Mouse (Mus musculus) heart, embryonic 12.5 days (tissue): Measurements from ENCODE around the gene Rcc1l. TPM values are rescaled to one million over a fixed set of nuclear protein-coding genes. Genes with fewer than 3 reads are reported as not detected.

Source experiments
- ATAC-seq: fragments of 200-750 bp; cut with Nextera tagmentation; 2 replicates; pipeline ENCODE4 v1.8.0; 2017; ENCODE audit warnings: moderate TSS enrichment, moderate library complexity; ENCODE audit not compliant: insufficient number of reproducible peaks, low FRiP score
- H3K27ac ChIP-seq: fragments of 300-500 bp; sonication (generic); 2 replicates; pipeline ENCODE4 v1.5.1; 2016; ENCODE audit warnings: mild to moderate bottlenecking, moderate library complexity; ENCODE audit not compliant: poor library complexity, severe bottlenecking
- H3K27me3 ChIP-seq: fragments of 300-500 bp; sonication (generic); replicated peaks from 2 replicates; pipeline ENCODE4 v1.6.1; 2016; ENCODE audit warnings: mild to moderate bottlenecking, moderate library complexity
- H3K36me3 ChIP-seq: fragments of 300-500 bp; sonication (generic); 2 replicates; pipeline ENCODE4 v1.6.1; 2016; ENCODE audit warnings: mild to moderate bottlenecking, moderate library complexity
- H3K4me1 ChIP-seq: fragments of 300-500 bp; sonication (generic); replicated peaks from 2 replicates; pipeline ENCODE4 v1.6.1; 2016; ENCODE audit warnings: mild to moderate bottlenecking
- H3K4me2 ChIP-seq: fragments of 300-500 bp; sonication (generic); 2 replicates; pipeline ENCODE4 v1.6.1; 2016; ENCODE audit warnings: mild to moderate bottlenecking, moderate library complexity
- H3K4me3 ChIP-seq: fragments of 300-500 bp; sonication (generic); 2 replicates; pipeline ENCODE4 v1.5.1; 2016; ENCODE audit warnings: mild to moderate bottlenecking
- H3K9ac ChIP-seq: fragments of 300-500 bp; sonication (generic); 2 replicates; pipeline ENCODE4 v1.6.1; 2016; ENCODE audit warnings: mild to moderate bottlenecking, moderate library complexity
- H3K9me3 ChIP-seq: fragments of 300-500 bp; sonication (generic); replicated peaks from 2 replicates; pipeline ENCODE4 v1.6.1; 2016; ENCODE audit warnings: mild to moderate bottlenecking, moderate library complexity
- WGBS: fragments of 180-500 bp; shearing (Covaris S2); methylation state at CpG from one replicate; pipeline ENCODE4 v1.1.7; 2016; 5-methylcytosine and 5-hydroxymethylcytosine counted together
- polyA plus RNA-seq: library from polyadenylated mRNA; unstranded; fragments of >200 nt; fragmentation: Nextera tagmentation; extraction: Ambion mirVana; gene quantifications from 2 replicates; pipeline ENCODE4 v1.2.1, GENCODE M21; 2016

Gene Rcc1l
- 25.4 and 26.9 TPM in 2 replicates for polyA plus RNA-seq

DNA sequence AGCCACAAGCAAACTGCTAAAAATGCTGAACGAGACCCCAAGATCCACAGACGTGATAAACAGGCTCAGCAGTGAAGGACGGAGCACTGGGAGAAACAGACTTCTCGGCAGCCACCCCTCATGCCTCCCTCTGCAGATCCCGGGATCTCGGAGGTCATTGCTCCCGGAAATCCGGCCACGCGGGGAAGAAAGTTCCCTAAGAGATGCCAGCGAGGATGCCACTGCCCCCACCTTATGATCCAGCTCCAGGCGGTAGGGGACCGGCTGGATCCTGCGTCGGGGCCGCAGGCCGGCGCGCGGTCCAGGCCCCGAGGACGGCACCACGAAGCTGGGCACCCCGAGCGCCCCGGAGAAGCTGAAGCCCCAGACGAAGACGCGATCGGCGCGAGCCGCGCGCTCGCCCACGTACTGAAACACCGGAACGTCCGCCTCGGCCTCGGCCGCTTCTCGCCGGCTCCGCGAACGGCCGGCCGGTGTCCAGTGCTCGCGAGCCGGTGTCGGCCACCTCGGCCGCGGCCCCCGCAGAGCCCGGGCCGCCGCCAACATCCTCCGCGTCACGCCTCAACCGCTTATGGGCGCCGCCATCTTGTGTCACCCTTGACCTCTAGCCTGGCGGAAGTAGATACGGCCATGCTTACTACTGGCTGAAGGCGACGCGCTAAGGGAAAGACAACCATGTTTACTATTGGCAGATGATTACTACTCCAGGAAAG is at the start of gene Rcc1l:
Rcc1l (minus strand) TSS at position 606 of the 713 bp plus-strand sequence.
- under 1% methylated on average over 72 of the region's 72 CpGs for WGBS
- Histone ChIP-seq H3K27ac (peak within 1 kb of the TSS; percentile 84), H3K27me3 (no peaks in the 10 kb centered on the region), H3K36me3 (peaks cover 16% of the 10 kb centered on the region), H3K4me2 (peak within 1 kb of the TSS; percentile 91), H3K9me3 (no peaks in the 10 kb centered on the region), H3K4me1 (peaks cover 9% of the 10 kb centered on the region), H3K4me3 (peak within 1 kb of the TSS; percentile 91), H3K9ac (peak within 1 kb of the TSS; percentile 82)
- ATAC-seq = peak; percentile 90

DNA sequence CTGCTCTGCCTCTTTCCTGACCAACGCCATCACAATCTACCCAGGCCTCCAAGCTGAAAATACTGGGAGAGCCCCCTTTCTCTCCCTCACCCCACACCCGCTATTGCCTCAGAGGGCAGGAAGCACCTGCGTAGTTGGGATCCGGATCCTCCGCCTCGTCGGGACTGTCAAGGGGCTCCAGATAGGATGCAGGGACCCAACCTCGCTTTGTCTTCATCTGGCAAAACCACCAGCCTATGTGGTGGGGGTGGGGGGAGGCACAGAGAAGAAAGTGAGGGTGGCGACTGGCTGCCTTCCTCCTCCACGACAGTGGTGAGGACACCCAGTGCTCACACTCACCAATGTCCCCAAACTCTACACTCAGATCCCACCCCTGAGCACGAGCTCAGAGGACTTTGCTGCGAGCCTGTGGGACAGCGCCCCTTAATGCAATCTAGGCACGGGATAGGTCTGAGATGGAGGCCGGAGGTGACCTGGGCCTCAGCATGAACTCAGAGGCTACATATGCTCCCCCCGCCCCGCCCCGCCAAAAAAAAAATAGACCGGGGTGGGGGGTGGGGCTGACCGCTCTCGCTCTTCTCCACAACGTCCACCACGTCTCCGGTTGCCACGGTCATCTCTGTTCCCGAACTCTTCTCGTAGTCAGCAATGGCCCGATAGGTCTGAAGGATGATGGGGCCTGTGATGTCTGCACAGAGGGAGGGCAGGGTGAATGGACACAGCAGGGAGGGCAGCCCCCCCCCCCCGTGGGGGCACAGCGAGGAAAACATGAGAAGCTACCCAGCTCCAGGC is 48.7 kb upstream of the Rcc1l start:
- H3K9me3 ChIP-seq = no peaks in the 10 kb centered on the region
- H3K27ac ChIP-seq = no peak overlapping the region
- no peak overlapping the region for H3K9ac ChIP-seq
- no peaks in the 10 kb centered on the region for H3K36me3 ChIP-seq
- H3K4me2 ChIP-seq = no peak overlapping the region
- ATAC-seq = no peak
- 73% methylated on average over 30 of the region's 30 CpGs for WGBS
- H3K4me1 ChIP-seq = peaks cover 38% of the 10 kb centered on the region
- H3K4me3 ChIP-seq = no peak overlapping the region
- peaks cover 20% of the 10 kb centered on the region for H3K27me3 ChIP-seq

DNA sequence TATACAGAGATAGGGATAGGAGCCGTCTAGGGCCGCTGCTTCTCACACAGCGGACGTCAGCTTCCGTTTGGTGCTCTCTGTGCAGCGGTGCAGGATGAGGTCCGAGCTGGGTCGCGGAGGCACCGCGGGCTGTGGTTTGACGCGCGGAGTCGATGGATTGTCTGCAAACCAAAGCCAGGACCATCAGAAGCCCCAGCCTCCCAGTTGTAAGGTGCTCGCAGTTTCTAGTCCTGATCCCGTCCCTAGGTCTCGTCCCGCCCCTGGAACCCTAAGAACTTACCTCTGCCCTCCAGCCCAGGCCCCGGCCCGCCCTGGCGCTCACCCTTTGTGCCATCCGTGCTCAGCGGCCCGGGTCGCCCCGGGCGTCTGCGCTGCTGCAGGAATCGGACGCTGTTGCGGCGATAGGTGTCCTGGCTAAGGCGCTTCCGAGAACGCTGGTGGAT is 45.2 kb upstream of the Rcc1l start:
- H3K4me2 ChIP-seq = peak overlapping the region; percentile 81
- H3K4me1 ChIP-seq = peaks cover 20% of the 10 kb centered on the region
- H3K27me3 ChIP-seq = peaks cover 20% of the 10 kb centered on the region
- H3K27ac ChIP-seq = no peak overlapping the region
- H3K36me3 ChIP-seq = peaks cover 3% of the 10 kb centered on the region
- WGBS = 2% methylated on average over 36 of the region's 36 CpGs
- H3K9ac ChIP-seq = peak overlapping the region; percentile 59
- peak overlapping the region; percentile 47 for H3K4me3 ChIP-seq
- ATAC-seq = no peak
- no peaks in the 10 kb centered on the region for H3K9me3 ChIP-seq

DNA sequence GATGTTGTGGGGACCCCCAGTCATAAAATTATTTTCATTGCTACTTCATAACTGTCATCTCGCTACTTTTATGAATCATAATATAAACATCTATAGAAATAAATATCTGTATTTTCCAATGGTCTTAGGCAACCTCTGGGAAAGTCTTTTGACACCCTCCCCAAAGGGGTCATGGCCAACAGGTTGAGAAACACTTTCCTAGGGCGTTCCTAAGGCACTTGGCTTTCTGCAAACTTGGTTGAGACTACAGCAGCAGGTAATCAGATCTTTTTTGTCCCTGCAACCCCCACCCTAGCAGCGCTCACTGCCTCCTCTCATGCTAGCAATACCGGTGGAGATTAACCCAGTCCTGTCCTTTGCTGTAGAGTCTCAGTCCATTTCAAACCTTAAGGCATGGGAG is 44.7 kb upstream of the Rcc1l start:
- WGBS = 43% methylated on average over 4 of the region's 4 CpGs
- peaks cover 20% of the 10 kb centered on the region for H3K27me3 ChIP-seq
- peaks cover 7% of the 10 kb centered on the region for H3K36me3 ChIP-seq
- H3K4me2 ChIP-seq = peak overlapping the region; percentile 81
- ATAC-seq = no peak
- H3K9ac ChIP-seq = peak overlapping the region; percentile 59; the same call in 1 of the 2 replicates
- H3K9me3 ChIP-seq = no peaks in the 10 kb centered on the region
- H3K4me1 ChIP-seq = peaks cover 15% of the 10 kb centered on the region
- no peak overlapping the region for H3K27ac ChIP-seq
- peak overlapping the region; percentile 47 for H3K4me3 ChIP-seq

DNA sequence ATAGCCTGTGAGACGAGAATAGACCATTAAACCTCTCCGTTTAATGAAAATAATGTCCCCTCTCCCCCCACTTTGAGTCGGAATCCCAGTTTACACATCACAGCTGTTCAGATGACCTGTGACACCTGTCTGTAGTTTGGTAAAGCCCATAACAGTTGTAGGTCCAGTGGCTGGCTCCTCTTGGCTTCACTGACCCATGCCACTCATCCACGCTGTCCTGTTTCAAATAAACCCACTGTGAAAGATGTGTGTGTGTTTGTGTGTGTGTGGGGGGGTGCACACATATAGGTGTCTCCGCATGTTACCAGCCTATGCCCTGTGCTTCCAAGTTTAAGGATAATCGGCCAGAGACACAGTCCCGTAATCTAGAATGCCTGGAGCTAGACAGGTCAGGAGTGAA is 41.3 kb upstream of the Rcc1l start:
- H3K27me3 ChIP-seq = peaks cover 15% of the 10 kb centered on the region
- no peak overlapping the region for H3K9ac ChIP-seq
- H3K9me3 ChIP-seq = no peaks in the 10 kb centered on the region
- H3K4me1 ChIP-seq = peaks cover 12% of the 10 kb centered on the region
- WGBS = 89% methylated on average over 7 of the region's 7 CpGs
- H3K4me2 ChIP-seq = no peak overlapping the region
- no peak for ATAC-seq
- H3K4me3 ChIP-seq = no peak overlapping the region
- H3K36me3 ChIP-seq = peaks cover 16% of the 10 kb centered on the region
- H3K27ac ChIP-seq = no peak overlapping the region

DNA sequence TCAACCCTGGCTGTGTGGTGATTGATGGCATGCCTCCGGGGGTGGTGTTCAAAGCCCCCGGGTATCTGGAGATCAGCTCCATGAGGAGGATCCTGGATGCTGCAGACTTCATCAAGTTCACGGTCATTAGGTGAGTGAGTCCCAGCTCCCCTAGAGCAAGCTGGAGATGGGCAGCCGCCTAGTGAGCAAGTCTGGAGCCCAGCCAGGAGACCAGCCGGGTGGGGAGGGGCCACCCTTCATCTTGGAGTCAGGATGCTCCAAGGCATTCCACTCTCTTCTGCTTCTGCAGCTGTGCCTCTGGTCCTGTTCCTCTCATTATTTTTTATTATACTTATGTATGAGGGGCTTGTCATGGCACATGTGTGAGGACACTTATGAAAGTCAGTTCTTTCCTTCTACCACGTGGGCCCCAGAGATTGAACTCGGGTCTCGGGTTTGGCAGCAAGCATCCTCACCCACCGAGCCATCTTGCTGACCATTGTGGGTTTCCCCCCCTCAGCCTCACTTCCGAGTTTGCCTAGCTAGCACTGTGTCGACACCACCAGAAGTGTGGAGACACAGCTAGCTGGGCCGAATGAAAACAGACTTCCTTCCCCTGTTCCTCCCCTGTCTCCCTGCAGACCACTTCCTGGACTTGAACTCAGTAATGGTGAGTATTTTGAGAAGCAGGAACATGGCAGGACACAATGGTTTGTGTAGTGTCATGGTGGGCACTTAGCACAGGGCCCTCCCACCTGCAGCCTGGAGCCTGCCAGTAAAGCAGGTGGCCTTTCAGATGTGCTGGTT is 37.6 kb upstream of the Rcc1l start:
- Histone ChIP-seq H3K4me2 (no peak overlapping the region), H3K27me3 (no peaks in the 10 kb centered on the region), H3K9ac (no peak overlapping the region), H3K4me1 (peaks cover 5% of the 10 kb centered on the region; the same call in 1 of the 2 replicates), H3K4me3 (no peak overlapping the region), H3K27ac (no peak overlapping the region), H3K36me3 (peaks cover 23% of the 10 kb centered on the region), H3K9me3 (no peaks in the 10 kb centered on the region)
- 61% methylated on average over 12 of the region's 12 CpGs for WGBS
- no peak for ATAC-seq

DNA sequence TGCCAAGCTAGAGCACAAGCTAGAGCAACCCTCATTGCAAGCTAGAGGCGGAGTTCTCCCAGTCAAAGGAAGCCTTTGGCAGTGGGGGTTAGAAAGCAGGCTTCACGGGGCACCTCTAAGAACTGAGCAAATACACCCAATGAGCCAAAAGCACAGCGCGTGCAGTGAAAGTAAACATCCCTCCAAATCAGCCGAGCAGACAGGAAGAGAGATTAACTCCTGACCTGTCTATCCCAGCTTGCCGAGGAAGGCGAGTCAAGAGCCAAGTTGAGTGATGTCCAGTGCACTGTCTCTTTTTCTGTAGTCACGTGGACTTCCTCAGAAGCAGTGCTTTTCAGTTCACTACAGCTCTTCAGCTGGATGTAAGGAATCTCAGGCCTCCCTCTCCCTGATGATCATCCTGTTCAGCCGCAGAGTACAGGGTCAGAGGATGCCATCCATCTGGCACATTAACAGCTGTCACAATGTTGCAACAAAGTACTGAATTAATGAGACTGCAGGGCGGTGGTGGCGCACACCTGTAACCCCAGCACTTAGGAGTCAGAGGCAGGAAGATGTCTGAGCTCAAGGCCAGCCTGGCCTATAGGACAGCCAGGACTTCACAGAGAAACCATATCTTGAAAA is 33.5 kb upstream of the Rcc1l start:
- no peak for ATAC-seq
- Histone ChIP-seq H3K36me3 (peaks cover 21% of the 10 kb centered on the region; the same call in 1 of the 2 replicates), H3K4me3 (no peak overlapping the region), H3K27me3 (no peaks in the 10 kb centered on the region), H3K27ac (no peak overlapping the region), H3K4me1 (peaks cover 5% of the 10 kb centered on the region; the same call in 1 of the 2 replicates), H3K4me2 (no peak overlapping the region), H3K9me3 (0 out of 2 replicates have a peak, but pooled peaks cover 11% of the 10 kb centered on the region), H3K9ac (no peak overlapping the region)
- 40% methylated on average over 11 of the region's 11 CpGs for WGBS

DNA sequence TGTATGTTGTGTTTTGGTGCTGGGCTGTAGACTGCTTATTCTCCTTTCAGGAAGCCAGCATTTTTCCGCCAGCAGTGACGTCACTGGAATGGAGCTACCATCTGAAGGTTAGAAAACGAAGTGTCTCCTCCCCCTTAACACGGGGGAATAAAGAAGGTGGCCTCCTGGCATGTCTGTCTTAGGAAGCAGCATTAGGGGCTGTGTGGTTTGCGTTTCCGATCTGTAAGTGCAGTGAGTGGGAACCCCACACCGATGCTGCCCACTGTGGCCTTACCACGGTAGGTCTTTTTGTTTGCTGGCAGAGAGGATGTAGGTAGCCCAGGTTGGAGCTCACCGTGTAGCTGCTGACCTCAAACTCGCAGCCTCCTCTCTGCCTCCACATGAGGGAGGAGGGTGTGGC is 30.1 kb upstream of the Rcc1l start:
- H3K27me3 ChIP-seq = no peaks in the 10 kb centered on the region
- H3K4me3 ChIP-seq = no peak overlapping the region
- 77% methylated on average over 10 of the region's 10 CpGs for WGBS
- H3K4me1 ChIP-seq = peaks cover 5% of the 10 kb centered on the region; the same call in 1 of the 2 replicates
- peaks cover 38% of the 10 kb centered on the region for H3K36me3 ChIP-seq
- H3K9ac ChIP-seq = no peak overlapping the region
- H3K4me2 ChIP-seq = no peak overlapping the region
- no peak for ATAC-seq
- no peak overlapping the region for H3K27ac ChIP-seq
- 0 out of 2 replicates have a peak, but pooled peaks cover 11% of the 10 kb centered on the region for H3K9me3 ChIP-seq

DNA sequence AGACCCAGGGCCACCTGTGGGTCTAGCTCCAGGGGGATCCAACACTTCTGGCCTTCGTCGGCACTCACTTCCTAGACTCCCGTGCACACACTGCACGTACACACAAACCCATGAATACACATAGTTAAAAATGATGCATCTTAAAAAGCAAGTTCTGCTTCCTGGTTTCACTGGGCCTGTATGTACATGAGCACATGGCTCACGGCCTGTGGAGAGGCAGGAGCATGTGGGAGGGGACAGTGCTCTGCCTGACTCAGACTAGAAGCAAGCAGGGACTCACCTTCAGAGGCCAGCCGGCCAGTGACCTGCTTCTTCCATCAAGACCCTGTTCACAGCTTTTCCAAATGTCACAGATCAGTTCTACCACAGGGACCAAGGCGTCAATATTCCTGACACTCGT is 17.1 kb upstream of the Rcc1l start:
- WGBS = 83% methylated on average over 8 of the region's 8 CpGs
- no peak overlapping the region for H3K27ac ChIP-seq
- ATAC-seq = no peak

DNA sequence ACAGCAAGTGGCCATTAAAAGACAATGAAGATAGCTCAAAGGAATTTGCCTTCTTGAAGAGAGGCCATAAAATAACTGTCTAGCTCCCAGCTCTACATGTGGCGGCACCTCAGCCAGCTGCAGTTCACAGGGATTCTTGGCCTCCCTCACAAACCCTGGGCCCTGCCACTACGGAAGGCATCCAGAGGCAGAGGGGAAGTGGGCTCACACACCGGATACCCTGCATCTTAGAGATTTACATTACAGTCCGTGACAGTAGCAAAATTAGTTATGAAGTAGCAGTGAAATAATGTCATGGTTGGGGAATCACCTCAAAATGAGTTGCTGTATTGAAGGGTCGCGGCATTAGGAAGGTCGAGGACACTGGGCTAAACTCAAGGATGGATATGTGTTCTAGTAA is 12.0 kb upstream of the Rcc1l start:
- Histone ChIP-seq H3K4me3 (no peak overlapping the region), H3K27me3 (no peaks in the 10 kb centered on the region), H3K4me2 (no peak overlapping the region), H3K9me3 (no peaks in the 10 kb centered on the region), H3K27ac (no peak overlapping the region), H3K4me1 (peaks cover 2% of the 10 kb centered on the region), H3K9ac (no peak overlapping the region), H3K36me3 (0 out of 2 replicates have a peak, but pooled peaks cover 4% of the 10 kb centered on the region)
- WGBS = 79% methylated on average over 7 of the region's 7 CpGs
- no peak for ATAC-seq

More for the DNA sequence above, 17.1 kb upstream of the Rcc1l start:
- Histone ChIP-seq H3K4me1 (no peaks in the 10 kb centered on the region), H3K27me3 (no peaks in the 10 kb centered on the region), H3K4me2 (no peak overlapping the region), H3K9ac (no peak overlapping the region), H3K9me3 (no peaks in the 10 kb centered on the region), H3K36me3 (peaks cover 35% of the 10 kb centered on the region), H3K4me3 (no peak overlapping the region)
